9 mouse cellular contexts compared by ENCODE assay signal in genomic region chr3:87630899-87631298, GRCm38 (mm10). TPM values are rescaled to one million over a fixed set of nuclear protein-coding genes. Genes with fewer than 3 reads are reported as not detected.
DNase-seq lines count a peak whose midpoint lies in the region; TF ChIP-seq lines count a peak whose summit lies in the region.
"Had no signal": no experiment of that assay in that cellular context is flagged by ENCODE, and none has a peak within 500 bp of the region (broad histone marks: within the 10 kb centered on the region; RNA-seq: fewer than 3 reads in every experiment).

No protein-coding gene starts in this region.

- DNase-seq in layer of hippocampus, adult 9-11 months = peak; percentile 25
- no peak for DNase-seq in layer of hippocampus, adult 11-12 months (ENCODE audit: low spot score)
- peak; percentile 27 for DNase-seq in R1 (ENCODE audit: low read depth, low spot score)
- DNase-seq in cerebellum, adult 2 months = peak; percentile 58 to 66
- DNase-seq in kidney, adult 18-20 months = peak; percentile 18
- no peak for DNase-seq in ovary, postnatal 14 days (ENCODE audit: low spot score)
- no peak for DNase-seq in thymus, postnatal 4 days
- DNase-seq: thymus, adult 18-20 months had no signal

- H3K27ac ChIP-seq in cerebellum, adult 2 months (ENCODE audit: insufficient read depth, low read length) = no peak overlapping the region
- H3K27ac ChIP-seq: left cerebral cortex, adult 2 months had no signal

- no peak for TF ChIP-seq CTCF in cerebellum, adult 2 months (IDR thresholded peaks at IDR 0.05; ENCODE audit: borderline replicate concordance, insufficient read depth, low read depth, low read length)

- TF ChIP-seq POLR2A in cerebellum, adult 2 months (IDR thresholded peaks at IDR 0.05; ENCODE audit: borderline replicate concordance, insufficient read depth, low read length) = no peak

- no peaks in the 10 kb centered on the region for H3K27me3 ChIP-seq in cerebellum, adult 2 months (ENCODE audit: control insufficient read depth, insufficient read depth, low read length)

- 14% methylated on average over 9 of the region's 9 CpGs for WGBS in cerebellum, adult 2 months

- H3K4me3 ChIP-seq in cerebellum, adult 2 months (replicated peaks; ENCODE audit: insufficient read depth, low read depth, low read length) = no peak overlapping the region
- H3K4me3 ChIP-seq: left cerebral cortex, adult 2 months had no signal

- peaks cover 8% of the 10 kb centered on the region for H3K4me1 ChIP-seq in cerebellum, adult 2 months (ENCODE audit: control insufficient read depth, insufficient read depth, low read length)

RNA-seq across cellular contexts. Expression of gene Arhgef11, which starts 13.5 kb away (rescaled TPM):
- polyA plus RNA-seq in cerebellum, adult 2 months (2012; rRNA removed) = 52.2 and 53.2 TPM in 2 replicates

Comparison
In these comparisons a context has a peak if more than half of its experiments do, and no peak if none do; other contexts are left out.
1. DNase-seq: peak in layer of hippocampus, adult 9-11 months (single experiment), R1 (single experiment), cerebellum, adult 2 months (2 of 2) and kidney, adult 18-20 months (single experiment); none in layer of hippocampus, adult 11-12 months (single experiment), ovary, postnatal 14 days (single experiment) and thymus, postnatal 4 days (single experiment).